Mouse (Mus musculus) adrenal gland, postnatal 25 days (tissue): ENCODE results near the gene Ntrk2. TPM values are rescaled to one million over a fixed set of nuclear protein-coding genes. Genes with fewer than 3 reads are reported as not detected.

Experiments used
- total RNA-seq: library from RNA; stranded (reverse); gene quantifications from 2 replicates; pipeline ENCODE4 v1.2.3, GENCODE M21; 2021

Ntrk2 gene
- total RNA-seq, 1 experiment from 2014 or later: 13.3 TPM

Other genes with a start within 250 kb of the Ntrk2 start
- gene Slc28a3, start 195.7 kb upstream of the Ntrk2 start, total RNA-seq: 0.06 TPM in 1 of 2 replicates, not detected in the other